Mouse (Mus musculus): ENCODE data around the gene Dmrta2.

Dmrta2 gene

DNA sequence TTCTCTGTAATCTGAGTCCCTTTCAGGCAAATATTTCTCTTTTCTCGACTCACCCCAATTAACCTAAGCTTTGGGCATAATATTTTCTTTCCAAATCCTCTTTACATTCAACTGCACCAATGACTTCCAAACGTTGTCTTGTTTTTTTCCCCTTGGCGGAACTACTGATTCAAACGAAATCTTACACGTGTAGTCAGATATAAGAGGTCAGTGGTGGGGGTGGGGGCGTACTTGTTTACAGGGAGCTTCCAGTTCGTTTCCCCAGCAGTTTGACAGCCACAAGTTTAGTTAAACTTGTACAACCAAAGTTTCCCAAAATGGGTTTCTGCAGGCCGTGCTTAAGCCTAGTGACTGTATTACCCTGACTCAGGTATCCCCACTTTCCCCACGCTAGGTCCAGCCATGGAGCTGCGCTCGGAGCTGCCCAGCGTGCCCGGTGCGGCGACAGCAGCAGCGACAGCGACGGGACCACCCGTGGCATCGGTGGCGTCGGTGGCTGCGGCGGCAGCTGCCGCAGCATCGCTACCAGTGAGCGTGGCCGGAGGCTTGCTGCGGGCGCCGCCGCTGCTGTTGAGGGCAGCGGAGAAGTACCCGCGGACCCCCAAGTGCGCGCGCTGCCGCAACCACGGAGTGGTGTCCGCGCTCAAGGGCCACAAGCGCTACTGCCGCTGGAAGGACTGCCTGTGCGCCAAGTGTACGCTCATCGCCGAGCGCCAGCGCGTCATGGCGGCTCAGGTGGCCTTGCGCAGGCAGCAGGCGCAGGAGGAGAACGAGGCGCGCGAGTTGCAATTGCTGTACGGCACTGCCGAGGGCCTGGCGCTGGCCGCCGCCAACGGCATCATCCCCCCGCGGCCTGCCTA lies 1.8 kb downstream of the Dmrta2 start:
- peak; percentile 59 for DNase-seq (ENCODE audit: low spot score)

DNA sequence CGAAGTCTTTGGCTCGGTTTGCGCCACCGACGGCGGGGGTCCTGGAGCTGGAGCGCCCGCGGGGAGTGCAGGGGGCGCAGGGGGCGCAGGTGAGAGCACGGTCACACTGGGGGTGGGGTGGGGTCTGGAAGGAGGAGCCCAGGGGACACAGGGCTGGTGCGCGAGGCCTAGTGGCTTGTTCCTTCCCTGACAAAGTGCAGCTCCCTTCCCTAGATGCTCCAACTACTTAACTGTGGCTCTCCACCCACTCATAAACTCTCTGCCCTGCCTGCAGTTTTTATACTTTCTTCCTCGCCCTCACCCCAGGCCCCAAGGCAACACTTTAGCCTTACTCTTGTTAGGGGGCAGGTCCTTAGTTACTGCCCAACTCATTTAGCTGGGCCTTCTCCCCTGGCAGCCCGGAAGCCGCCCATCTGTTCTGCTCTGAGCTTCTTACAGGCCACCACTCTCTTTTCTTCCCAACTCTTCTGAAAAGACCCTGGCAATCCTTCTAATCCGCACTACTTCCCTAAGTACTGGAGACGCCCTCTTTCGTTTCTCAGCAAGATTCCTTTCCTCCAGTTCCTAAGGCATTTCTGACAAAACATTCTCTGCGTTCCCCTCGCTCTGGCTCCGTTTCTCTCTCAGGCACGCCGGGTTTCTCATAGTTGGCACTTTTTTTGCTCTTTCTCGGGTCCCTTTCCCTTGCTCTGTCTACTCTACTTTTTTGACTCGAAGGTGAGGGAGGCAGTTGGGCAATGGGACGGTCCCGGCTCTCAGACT lies 2.6 kb downstream of the Dmrta2 start:
- peak; percentile 52 for DNase-seq (ENCODE audit: low spot score)

DNA sequence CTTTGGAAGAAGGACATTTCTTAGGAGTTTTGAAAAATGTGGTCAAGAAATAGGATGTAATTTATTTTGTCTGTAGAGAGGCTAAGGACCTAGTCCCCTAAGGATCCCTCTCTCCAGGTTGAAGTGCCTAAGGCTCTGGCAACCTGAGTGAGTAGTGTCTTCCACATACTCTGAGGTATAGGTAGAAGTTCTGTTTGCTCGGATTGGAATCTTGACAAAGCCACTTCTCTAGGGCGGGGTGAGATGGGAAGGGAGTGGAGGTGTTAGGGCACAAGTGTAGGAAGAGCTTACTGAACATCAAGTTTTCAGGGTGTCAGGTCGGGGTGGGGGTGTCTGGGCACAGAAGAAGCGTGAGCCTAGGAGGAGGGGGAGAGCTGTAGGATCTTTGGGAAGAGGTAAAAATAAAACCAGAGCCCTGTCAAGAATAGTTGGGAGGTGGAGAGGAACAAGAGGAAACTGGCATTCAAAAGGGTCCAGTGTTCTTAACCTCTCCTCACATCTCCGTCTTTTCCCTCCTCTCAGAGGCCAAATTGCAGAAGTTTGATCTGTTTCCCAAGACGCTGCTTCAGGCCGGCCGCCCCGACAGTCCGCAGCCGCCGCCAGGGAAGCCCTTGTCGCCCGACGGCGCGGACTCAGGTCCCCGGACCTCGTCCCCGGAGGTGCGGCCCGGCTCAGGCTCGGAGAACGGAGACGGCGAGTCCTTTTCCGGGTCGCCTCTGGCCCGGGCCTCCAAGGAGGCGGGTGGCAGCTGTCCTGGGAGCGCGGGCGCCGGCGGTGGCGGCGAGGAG lies 3.4 kb downstream of the Dmrta2 start:
- DNase-seq (ENCODE audit: low spot score), result peak; percentile 28

DNA sequence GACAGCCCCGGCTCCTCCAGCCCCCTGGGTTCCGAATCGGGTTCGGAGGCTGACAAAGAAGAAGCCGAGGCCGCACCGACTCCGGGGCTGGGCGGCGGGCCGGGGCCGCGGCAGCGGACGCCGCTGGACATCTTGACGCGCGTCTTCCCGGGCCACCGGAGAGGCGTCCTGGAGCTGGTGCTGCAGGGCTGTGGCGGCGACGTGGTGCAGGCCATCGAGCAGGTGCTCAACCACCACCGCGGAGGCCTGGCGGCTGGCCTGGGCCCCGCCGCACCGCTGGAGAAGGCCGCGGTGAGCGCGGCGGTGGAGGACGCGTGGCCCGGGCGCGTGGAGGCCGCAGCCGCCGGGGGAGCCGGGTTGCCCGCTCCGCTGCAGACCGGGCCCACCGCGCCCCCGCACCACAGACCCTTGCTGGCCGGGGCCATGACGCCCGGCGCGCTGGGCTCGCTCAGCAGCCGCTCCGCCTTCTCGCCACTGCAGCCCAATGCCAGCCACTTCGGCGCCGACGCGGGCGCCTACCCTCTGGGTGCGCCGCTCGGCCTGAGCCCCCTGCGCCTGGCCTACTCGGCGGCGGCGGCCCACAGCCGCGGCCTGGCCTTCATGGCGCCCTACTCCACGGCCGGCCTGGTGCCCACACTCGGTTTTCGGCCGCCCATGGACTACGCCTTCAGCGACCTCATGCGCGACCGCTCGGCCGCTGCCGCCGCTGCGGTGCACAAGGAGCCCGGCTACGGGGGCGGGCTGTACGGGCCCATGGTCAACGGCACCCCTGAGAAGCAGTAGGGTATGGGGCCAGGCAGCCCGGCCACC lies 4.2 kb downstream of the Dmrta2 start:
- peak; percentile 55 for DNase-seq (ENCODE audit: low spot score)

DNA sequence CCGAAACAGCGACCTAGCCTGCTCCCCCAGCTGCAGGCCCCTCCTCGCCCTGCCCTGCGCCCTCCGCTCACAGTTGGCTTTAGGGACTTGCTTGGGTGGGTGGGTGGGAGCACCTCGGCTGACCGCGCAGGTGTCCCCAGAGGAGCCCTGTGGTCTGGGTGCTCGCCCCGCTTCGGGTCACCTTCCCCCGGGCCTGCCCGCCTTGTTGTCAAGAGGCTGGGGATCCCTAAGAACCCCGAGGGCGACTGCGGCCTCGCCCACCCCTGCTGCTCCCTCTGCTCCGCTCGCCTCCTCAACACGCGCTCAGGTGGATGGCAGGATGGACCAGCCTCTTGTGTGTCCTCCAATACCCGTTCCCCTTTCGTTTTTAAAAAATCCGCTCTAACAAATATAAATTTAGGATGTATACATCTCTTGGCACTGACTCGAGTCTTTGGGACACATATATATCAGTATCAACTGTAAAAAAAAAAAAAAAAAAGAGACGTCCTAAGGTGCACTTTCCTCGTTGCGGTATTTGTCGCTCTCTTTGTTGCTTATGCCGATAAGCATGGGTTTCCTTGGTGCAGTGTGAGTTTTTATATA lies 4.9 kb downstream of the Dmrta2 start:
- peak; percentile 40 for DNase-seq (ENCODE audit: low spot score)

DNA sequence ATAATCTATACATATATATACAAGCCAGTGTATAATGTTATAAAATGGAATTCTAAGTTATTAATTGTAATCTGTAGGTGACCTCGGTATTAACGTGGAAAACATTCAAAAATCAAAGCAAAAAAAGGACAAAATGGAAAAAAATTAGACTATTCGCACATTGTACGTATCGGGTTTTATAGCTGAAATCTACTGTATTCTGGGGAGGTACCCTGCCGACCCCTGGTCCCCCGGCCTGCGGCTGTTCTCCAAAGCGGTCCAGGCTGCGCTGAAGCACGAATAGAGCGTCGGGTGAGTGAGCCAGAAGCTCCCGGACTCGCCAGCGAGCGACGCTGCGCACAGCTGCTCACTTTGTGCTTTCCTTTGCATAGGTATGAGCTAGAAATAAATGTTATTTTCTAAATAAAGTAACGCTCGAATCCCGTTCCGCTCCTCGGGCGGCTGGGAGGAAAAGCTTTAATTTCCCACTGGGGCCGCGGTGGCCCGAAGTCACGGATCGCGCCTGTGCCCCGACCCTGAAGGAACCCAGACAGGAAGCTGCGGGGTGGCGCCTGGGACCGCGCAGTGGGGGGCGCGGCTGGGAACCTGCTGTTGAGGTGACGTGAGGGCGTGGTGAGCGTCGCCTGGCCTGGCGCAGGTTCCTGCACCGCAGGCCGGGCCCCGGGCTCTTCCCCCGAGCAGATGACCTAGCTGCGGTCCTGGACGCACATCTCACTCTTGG lies 5.6 kb downstream of the Dmrta2 start:
- peak; percentile 46 for DNase-seq (ENCODE audit: low spot score)

DNA sequence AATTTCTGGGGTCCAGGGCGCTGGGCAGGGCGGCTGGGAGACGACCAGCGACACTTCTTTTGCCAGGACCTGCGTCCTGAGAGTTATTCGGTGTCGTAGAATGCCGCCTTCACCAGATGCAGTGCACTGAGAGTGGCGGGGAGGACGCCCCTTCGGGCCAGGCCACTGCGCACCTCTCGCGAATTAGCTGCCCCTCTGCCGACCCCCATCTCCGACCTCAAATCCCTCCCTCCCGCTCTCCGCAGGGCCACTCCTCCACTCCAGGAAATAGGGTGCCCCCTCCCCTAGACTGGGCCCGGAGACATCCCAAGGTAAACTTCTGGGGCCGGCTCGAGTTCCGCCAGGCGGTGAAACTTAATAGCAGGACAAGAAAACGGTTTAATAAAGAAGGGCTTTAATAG lies 6.2 kb downstream of the Dmrta2 start:
- peak; percentile 34 for DNase-seq (ENCODE audit: low spot score)

DNA sequence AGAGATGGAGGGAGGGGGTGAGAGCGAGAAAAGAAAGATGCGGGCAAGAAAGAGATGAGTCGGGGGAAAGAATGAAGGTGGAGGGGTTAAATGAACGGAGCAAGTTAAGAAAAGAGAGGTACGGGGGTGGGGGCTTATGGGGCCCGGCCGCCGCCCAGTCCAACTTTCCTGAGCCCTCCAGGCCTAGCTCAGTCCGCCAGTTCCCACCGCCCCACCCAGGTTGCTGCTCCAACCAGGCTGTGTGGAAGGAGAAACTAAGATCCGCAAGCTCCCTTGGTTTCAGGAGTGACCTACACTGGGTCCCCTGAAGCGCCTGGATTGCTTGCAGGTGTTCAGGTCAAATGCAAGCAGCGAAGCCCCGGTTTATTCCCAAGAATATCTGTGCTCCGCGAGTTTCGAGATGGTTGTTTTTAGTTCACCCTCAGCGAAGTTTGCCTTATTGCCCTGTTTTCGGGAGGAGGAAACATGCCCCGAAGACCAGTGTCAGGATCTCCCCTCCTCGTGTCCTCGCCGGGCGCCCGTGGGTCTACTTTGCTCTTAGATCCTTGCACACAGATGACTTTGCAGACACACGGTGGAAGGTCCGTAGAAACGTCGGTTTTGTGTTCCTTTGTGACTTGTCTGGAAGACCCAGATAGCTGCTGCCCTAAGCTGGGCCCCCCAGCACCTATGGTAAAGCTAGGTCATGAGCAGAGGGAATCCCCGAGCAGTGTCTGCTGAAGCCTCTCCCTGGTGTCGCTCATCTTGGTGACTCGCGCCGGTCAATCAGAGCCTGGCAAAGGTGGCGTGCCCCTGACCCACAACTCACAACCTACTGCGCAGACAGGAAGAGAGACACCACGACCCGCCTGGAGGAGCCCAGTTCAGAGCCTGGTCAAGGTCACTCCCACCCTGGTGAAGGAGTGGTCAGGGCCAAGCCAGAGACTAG lies 6.9 kb downstream of the Dmrta2 start:
- DNase-seq (ENCODE audit: low spot score), result peak; percentile 49

DNA sequence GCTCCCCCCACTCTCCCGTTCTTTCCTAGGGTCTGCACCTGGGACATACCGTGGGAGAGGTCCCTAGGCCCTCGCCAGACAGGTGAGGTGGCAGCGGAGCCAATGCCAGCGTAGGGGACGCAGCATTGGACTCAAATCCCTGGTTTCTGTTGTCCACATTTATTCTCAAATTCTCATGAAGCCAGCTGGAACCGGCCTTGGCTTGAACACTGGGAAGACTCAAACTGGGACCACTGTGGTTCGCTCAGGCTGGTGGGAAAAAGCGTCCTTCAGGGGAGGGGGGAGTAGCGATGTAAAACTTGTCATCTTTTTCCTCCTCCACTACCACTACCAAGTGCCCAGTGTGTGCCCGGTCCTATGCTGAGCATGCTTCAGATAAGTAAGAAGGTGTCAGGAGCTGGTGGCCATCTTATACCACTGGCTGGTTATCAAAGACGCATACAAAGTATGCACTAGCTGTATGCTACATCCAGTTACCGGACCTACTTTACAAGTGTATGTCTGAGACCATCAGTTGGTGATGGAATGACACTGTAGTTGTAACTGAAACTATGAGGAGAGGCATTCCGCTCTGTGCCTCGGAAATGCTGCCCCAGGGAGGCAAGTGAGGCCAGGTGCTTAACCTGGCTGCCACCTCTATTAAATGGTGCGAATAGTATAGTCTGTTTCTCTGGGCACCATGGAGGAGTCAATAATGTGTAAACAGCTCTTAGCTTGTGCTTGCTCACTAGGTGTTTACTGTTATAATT lies 7.7 kb downstream of the Dmrta2 start:
- no peak for DNase-seq (ENCODE audit: low spot score)

DNA sequence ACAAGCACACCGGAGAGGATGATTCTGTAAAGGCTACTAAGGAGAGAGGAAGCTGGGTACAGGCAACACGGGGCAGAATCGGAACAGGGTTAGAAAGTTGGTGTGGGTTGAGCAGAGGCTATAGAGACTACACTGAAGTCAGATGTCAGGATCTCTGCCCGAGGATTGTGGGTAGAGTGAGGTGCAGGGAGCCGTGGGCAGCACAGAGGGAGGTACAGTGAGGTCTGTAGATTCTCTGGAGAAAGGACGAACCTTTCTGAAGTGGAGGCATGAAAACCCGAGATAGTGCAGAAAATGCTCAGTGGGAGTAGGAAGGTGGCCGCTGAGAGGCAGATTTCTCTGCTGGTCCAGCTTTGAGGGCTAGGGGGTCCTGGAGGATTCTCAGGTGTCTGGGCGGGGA lies 8.4 kb downstream of the Dmrta2 start:
- peak; percentile 24 for DNase-seq (ENCODE audit: low spot score)

DNA sequence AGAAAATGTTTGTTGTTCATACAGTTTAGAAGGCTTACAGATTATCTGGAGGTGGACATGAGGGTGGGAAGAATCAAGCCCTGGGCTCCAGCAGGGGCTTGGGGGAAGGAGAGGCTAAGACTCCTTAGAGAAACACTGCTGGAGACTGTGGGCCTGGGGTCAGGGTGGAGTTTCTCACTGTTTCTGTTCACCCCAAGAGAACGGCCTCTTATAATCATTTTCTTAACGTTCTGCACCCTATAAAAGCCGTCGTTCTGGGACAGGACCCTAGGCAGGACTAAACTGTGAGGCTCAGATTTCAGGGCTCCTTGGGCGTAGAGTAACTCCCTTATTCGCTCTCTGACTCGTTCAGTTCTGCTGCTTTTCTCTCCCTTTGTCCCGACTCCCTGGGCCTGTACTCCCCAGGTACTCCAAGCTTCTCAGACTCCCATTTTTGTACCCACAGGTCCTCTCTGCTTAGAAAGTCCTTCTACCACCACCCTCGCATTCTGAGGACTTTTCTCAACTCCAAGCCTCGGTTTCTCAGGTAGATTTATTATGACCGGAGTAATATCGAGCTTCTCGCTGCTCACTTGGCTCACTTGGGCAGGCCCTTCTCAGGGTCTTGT lies 9.0 kb downstream of the Dmrta2 start:
- peak; percentile 45 for DNase-seq (ENCODE audit: low spot score)

DNA sequence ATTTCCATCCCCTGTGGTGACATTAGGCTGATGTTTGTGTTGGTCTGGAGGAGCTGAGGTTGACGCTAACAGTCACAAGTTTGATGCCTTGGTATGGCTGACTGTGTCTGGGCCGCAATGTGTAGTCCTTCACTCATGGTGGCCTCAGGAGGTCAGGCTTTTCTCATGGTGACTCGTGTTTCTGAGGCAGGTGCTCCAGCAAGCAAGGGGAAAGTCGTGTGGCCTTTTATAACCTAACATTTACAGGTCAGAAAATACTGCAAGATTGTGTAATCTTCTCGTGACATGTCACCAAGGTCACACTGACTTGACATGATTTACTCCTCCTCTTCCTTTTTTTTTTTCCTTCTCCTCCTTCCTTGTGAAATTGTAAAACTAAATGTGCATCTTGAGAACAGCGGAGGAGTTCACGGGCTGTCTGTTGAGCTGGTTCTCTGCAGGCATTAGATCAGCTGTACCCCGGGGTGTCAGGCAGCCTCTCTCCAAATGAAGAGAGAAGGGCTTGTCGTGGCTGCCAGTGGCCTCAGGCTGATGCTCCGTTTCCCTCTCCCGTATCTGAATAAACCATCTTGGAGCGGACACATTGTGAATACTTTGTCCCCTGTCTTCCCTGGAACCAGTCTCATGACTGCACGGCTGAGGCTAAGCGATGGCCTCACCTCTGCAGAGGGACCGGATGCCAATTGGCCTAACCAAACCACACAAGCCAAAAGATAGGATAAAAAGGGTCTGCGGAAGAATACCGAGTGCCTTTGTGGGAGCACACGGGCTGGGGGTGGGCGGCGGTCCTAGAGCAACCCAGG lies 9.9 kb downstream of the Dmrta2 start:
- peak; percentile 37 for DNase-seq (ENCODE audit: low spot score)

DNA sequence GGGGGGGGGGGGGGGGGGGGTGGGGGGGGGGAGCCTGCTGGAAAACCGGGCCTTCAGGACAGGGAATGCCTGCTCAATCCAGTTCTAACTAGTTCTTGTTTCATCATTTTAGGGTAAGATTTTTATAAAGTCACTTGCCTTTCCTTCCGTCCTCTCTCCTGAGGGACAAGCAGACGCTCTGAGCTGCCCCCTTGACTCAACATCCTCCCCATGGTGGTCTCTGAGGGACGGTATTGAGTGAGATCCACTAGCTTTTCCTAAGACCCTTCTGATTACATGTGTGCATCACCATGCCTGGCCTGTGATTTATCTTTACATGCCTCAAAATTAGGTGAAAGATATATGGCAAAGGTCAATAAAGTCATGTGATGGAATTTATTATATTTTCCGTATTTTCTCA lies 10.6 kb downstream of the Dmrta2 start:
- DNase-seq (ENCODE audit: low spot score), result no peak

DNA sequence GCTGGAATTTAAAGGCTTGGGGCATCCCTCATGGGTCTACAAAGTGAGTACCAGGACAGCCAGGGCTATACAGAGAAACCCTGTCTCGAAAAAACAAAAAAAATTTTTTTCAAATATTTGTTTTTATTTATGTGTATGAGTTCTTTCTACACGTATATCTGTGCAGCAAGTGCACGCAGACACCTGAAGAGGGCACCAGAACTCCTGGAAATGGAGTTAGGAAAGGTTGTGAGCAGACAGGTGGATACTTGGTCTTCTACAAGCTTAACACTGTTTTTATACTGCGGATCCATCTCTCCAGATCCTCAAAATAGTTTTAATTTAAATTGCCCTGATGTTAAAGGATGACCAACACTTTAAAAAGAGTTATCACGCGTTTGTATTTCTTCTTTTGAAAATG lies 11.4 kb downstream of the Dmrta2 start:
- DNase-seq (ENCODE audit: low spot score), result peak; percentile 23

DNA sequence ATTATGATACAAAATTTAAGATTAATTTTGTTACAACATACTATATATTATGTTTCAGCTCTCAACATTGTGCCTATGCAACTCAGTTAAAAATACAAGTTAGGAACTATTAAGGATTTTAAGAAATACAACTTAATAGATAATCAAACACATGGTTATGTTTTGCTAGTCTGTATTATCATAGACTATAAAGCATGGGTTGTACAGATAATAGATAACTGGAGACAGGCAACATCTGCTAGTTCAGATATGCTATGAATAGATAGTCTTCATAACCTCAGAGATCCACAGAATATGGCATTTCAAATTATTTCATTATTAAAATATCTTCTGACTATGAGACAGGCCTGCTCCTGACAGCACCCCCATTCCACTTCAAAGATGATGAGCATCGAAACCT lies 28.2 kb downstream of the Dmrta2 start:
- DNase-seq (ENCODE audit: low spot score), result no peak

DNA sequence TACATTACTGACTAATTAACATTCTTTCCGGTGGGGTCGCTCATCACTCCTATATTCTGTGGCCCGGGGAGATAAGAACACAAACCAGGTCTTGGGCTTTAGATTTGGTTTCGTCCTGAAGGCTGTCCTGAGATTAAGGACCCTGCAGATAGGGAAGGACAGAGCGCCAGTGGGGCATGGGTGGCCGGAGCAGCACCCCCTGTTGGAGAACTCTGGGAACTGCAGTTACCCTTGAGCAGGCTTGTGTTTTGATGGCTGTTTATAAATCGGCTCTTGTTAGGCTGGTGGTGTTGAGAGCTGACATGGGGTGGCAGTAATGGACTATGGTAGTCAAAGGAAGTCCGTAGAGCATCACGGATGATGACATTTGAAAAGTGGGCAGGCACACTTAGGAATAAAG lies 41.3 kb downstream of the Dmrta2 start:
- DNase-seq (ENCODE audit: low spot score), result peak; percentile 33

DNA sequence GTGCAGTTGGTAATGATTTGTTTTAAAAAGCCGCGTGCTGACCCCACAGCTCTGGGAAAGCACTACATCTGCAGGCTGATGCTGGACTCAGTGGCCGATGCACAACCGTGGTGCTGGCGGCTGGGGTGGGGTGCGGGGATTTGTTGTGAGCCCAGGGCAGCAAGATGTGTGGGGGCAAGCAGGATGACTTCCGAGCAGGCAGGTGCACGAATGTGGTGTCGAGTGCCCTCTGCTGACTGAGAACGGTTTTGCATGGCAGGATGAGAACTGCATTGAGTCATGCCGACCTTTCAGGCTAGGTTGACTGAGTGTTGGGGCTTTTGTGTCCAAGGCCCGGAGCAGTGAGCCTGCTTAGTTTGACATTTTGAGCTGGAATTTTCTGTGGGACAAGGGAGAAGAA lies 42.4 kb downstream of the Dmrta2 start:
- peak; percentile 92 for DNase-seq (ENCODE audit: low spot score)
